Comparison of ENCODE assay signal across 27 mouse cellular contexts in genomic region chr5:119758880-119759279, GRCm38 (mm10).
A peak's percentile ranks its signal among the peaks of the same experiment; 100 is the strongest.
DNase-seq lines count a peak whose midpoint lies in the region; ATAC-seq and TF ChIP-seq lines count a peak whose summit lies in the region.
"Had no signal": no experiment of that assay in that cellular context is flagged by ENCODE, and none has a peak within 500 bp of the region (broad histone marks: within the 10 kb centered on the region; RNA-seq: fewer than 3 reads in every experiment).

No protein-coding gene starts in this region.

- H3K9me3 ChIP-seq in E14TG2a.4 (ENCODE audit: low read length) (no peaks in the 10 kb centered on the region), MEL (replicated peaks; ENCODE audit: insufficient read depth, low read length) (no peaks in the 10 kb centered on the region)
- no peaks in the 10 kb centered on the region for H3K9me3 ChIP-seq in stomach, postnatal 0 days (ENCODE audit: control insufficient read depth, low read length)
- no peaks in the 10 kb centered on the region for H3K9me3 ChIP-seq in hindbrain, embryonic 14.5 days (ENCODE audit: control insufficient read depth, low read length)
- H3K9me3 ChIP-seq: hindbrain, embryonic 15.5 days; midbrain, embryonic 15.5 days had no signal

- no peak overlapping the region for H3K4me3 ChIP-seq in layer of hippocampus, adult 2 months
- H3K4me3 ChIP-seq in E14TG2a.4 (replicated peaks; ENCODE audit: low read length) (no peak overlapping the region), MEL (ENCODE audit: control insufficient read depth in 1 of 2, insufficient read depth in 1 of 2, low read depth in 2 of 2, low read length in 2 of 2) (no peak overlapping the region)
- H3K4me3 ChIP-seq in stomach, postnatal 0 days (ENCODE audit: low read depth, low read length): no peak overlapping the region
- H3K4me3 ChIP-seq in hindbrain, embryonic 14.5 days (replicated peaks; ENCODE audit: low read length): no peak overlapping the region
- H3K4me3 ChIP-seq: erythroblast, embryonic 14.5 days; forebrain, embryonic 12.5 days; heart, adult 2 months; heart, embryonic 13.5 days; hindbrain, embryonic 15.5 days; limb, embryonic 12.5 days; midbrain, embryonic 10.5 days; midbrain, embryonic 15.5 days; neural tube, embryonic 15.5 days had no signal

- H3K9ac ChIP-seq in MEL (ENCODE audit: control insufficient read depth, low read depth, low read length, poor library complexity, severe bottlenecking): no peak overlapping the region
- H3K9ac ChIP-seq in stomach, postnatal 0 days (ENCODE audit: low read length): no peak overlapping the region
- H3K9ac ChIP-seq in hindbrain, embryonic 14.5 days: no peak overlapping the region
- H3K9ac ChIP-seq: forebrain, embryonic 12.5 days; forebrain, postnatal 0 days; heart, embryonic 13.5 days; hindbrain, embryonic 15.5 days; limb, embryonic 12.5 days; liver, postnatal 0 days; midbrain, embryonic 15.5 days; neural tube, embryonic 15.5 days had no signal

- ATAC-seq in stomach, postnatal 0 days (ENCODE audit: low FRiP score, low TSS enrichment): no peak
- ATAC-seq in activated CD4-positive, CD25-positive, alpha-beta regulatory T cell, adult 4 months: no peak
- no peak for ATAC-seq in hindbrain, embryonic 14.5 days (ENCODE audit: low FRiP score)
- ATAC-seq: forebrain, postnatal 0 days; liver, postnatal 0 days; midbrain, embryonic 15.5 days had no signal

- DNase-seq in layer of hippocampus, adult 2 months (ENCODE audit: low spot score in 2 of 2): no peak
- DNase-seq in layer of hippocampus, adult 9-10 months (ENCODE audit: low spot score): no peak
- peak; percentile 4 for DNase-seq in MEL (ENCODE audit: low read depth, low spot score)
- no peak for DNase-seq in stomach, postnatal 0 days (ENCODE audit: low spot score)
- DNase-seq in hindbrain, embryonic 14.5 days (ENCODE audit: low spot score): no peak
- DNase-seq: adrenal gland, postnatal 25 days; cerebellum, adult 18-20 months; cerebellum, postnatal 14 days; forebrain, postnatal 0 days; heart, adult 2 months; heart, postnatal 10 days; kidney, adult 8-10 months; liver, postnatal 0 days; right cerebral cortex, adult 18-20 months; thymus, postnatal 25 days had no signal

- peaks cover 10% of the 10 kb centered on the region for H3K27me3 ChIP-seq in E14TG2a.4 (ENCODE audit: insufficient read depth, low read length)
- no peaks in the 10 kb centered on the region for H3K27me3 ChIP-seq in MEL (ENCODE audit: control insufficient read depth in 1 of 2, insufficient read depth in 2 of 2, low read length in 2 of 2)
- H3K27me3 ChIP-seq in stomach, postnatal 0 days (ENCODE audit: control insufficient read depth, insufficient read depth, low read length): no peaks in the 10 kb centered on the region
- 0 out of 2 replicates have a peak, but pooled peaks cover under 1% of the 10 kb centered on the region for H3K27me3 ChIP-seq in hindbrain, embryonic 14.5 days (ENCODE audit: control insufficient read depth, insufficient read depth, low read length)
- H3K27me3 ChIP-seq: heart, embryonic 13.5 days; hindbrain, embryonic 15.5 days; midbrain, embryonic 15.5 days had no signal

- TF ChIP-seq POLR2A in MEL (IDR thresholded peaks at IDR 0.05; ENCODE audit: control insufficient read depth in 1 of 2, insufficient read depth in 1 of 2, low read depth in 1 of 2, low read length in 2 of 2, poor library complexity in 1 of 2): no peak

- TF ChIP-seq EP300 in MEL (IDR thresholded peaks at IDR 0.05; ENCODE audit: low read depth in 1 of 2, low read length in 2 of 2): no peak
- no peak for TF ChIP-seq EP300 in stomach, postnatal 0 days (optimal IDR thresholded peaks at IDR 0.05)

- no peaks in the 10 kb centered on the region for H3K79me2 ChIP-seq in MEL (ENCODE audit: control insufficient read depth, insufficient read depth, low read length, poor library complexity)

- no peak for TF ChIP-seq RAD21 in MEL (IDR thresholded peaks at IDR 0.05; ENCODE audit: low read depth, low read length)

- H3K4me2 ChIP-seq in stomach, postnatal 0 days (replicated peaks; ENCODE audit: low read depth): no peak overlapping the region
- no peak overlapping the region for H3K4me2 ChIP-seq in hindbrain, embryonic 14.5 days (replicated peaks)
- H3K4me2 ChIP-seq: forebrain, embryonic 12.5 days; heart, embryonic 13.5 days; hindbrain, embryonic 15.5 days; limb, embryonic 12.5 days; liver, embryonic 11.5 days; midbrain, embryonic 15.5 days; neural tube, embryonic 15.5 days had no signal

- no peaks in the 10 kb centered on the region for H3K36me3 ChIP-seq in E14TG2a.4 (ENCODE audit: insufficient read depth, low read length)
- H3K36me3 ChIP-seq in MEL (ENCODE audit: control insufficient read depth in 1 of 2, insufficient read depth in 2 of 2, low read length in 2 of 2): no peaks in the 10 kb centered on the region
- H3K36me3 ChIP-seq in stomach, postnatal 0 days (ENCODE audit: control insufficient read depth, insufficient read depth, low read length): no peaks in the 10 kb centered on the region
- H3K36me3 ChIP-seq in hindbrain, embryonic 14.5 days (replicated peaks; ENCODE audit: control insufficient read depth, insufficient read depth): no peaks in the 10 kb centered on the region
- H3K36me3 ChIP-seq: forebrain, embryonic 12.5 days; heart, embryonic 13.5 days; hindbrain, embryonic 15.5 days; limb, embryonic 12.5 days; midbrain, embryonic 10.5 days; midbrain, embryonic 15.5 days; neural tube, embryonic 15.5 days had no signal

- WGBS in stomach, postnatal 0 days: 75% methylated on average over 4 of the region's 4 CpGs
- 81% methylated on average over 4 of the region's 4 CpGs for WGBS in hindbrain, embryonic 14.5 days

- no peak overlapping the region for H3K27ac ChIP-seq in layer of hippocampus, adult 2 months
- no peak overlapping the region for H3K27ac ChIP-seq in MEL (ENCODE audit: control insufficient read depth, low read depth, low read length)
- no peak overlapping the region for H3K27ac ChIP-seq in stomach, postnatal 0 days (replicated peaks)
- H3K27ac ChIP-seq in hindbrain, embryonic 14.5 days: no peak overlapping the region
- H3K27ac ChIP-seq: forebrain, embryonic 12.5 days; heart, adult 2 months; heart, embryonic 13.5 days; hindbrain, embryonic 15.5 days; kidney, postnatal 0 days; limb, embryonic 12.5 days; midbrain, embryonic 10.5 days; midbrain, embryonic 15.5 days; neural tube, embryonic 15.5 days had no signal

- peak; percentile 26; the same call in 1 of the 2 replicates for TF ChIP-seq CTCF in layer of hippocampus, adult 2 months (conservative IDR thresholded peaks at IDR 0.05)
- TF ChIP-seq CTCF in E14TG2a.4 (conservative IDR thresholded peaks at IDR 0.05; ENCODE audit: low read length) (peak; percentile 83), MEL (IDR thresholded peaks at IDR 0.05 in 2 of 3, conservative IDR thresholded peaks at IDR 0.05 in 1 of 3; ENCODE audit: control insufficient read depth in 1 of 3, insufficient read depth in 1 of 3, low read depth in 2 of 3, low read length in 3 of 3, poor library complexity in 1 of 3, severe bottlenecking in 1 of 3) (peak in 2 of 3 experiments; percentile 2 to 21; a peak in 2 of 6 replicates)
- TF ChIP-seq CTCF in stomach, postnatal 0 days (IDR thresholded peaks at IDR 0.05; ENCODE audit: low read depth): peak; percentile 26; the same call in 1 of the 2 replicates

- H3K4me1 ChIP-seq in E14TG2a.4 (replicated peaks; ENCODE audit: low read depth, low read length) (no peaks in the 10 kb centered on the region), MEL (ENCODE audit: control insufficient read depth in 1 of 2, insufficient read depth in 2 of 2, low read length in 2 of 2) (no peaks in the 10 kb centered on the region)
- H3K4me1 ChIP-seq in stomach, postnatal 0 days (replicated peaks; ENCODE audit: control insufficient read depth, insufficient read depth): no peaks in the 10 kb centered on the region
- no peaks in the 10 kb centered on the region for H3K4me1 ChIP-seq in hindbrain, embryonic 14.5 days (replicated peaks; ENCODE audit: control insufficient read depth, insufficient read depth, low read length)
- H3K4me1 ChIP-seq: forebrain, embryonic 12.5 days; heart, embryonic 13.5 days; hindbrain, embryonic 15.5 days; midbrain, embryonic 10.5 days; midbrain, embryonic 15.5 days; neural tube, embryonic 15.5 days had no signal

TF ChIP-seq in MEL, 35 proteins besides CTCF, POLR2A, EP300 and RAD21:
- TF ChIP-seq MXI1 (IDR thresholded peaks at IDR 0.05; ENCODE audit: low read depth, low read length) (no peak), SMC3 (IDR thresholded peaks at IDR 0.05; ENCODE audit: low read depth, low read length) (no peak), KAT2A (conservative IDR thresholded peaks at IDR 0.05; ENCODE audit: low read depth, low read length) (no peak), TCF12 (IDR thresholded peaks at IDR 0.05; ENCODE audit: low read depth, low read length) (no peak), ZKSCAN1 (IDR thresholded peaks at IDR 0.05; ENCODE audit: low read depth, low read length) (no peak), TBP (IDR thresholded peaks at IDR 0.05; ENCODE audit: low read depth, low read length) (no peak), MYB (IDR thresholded peaks at IDR 0.05; ENCODE audit: low read depth, low read length) (no peak), RCOR1 (IDR thresholded peaks at IDR 0.05; ENCODE audit: low read depth, low read length) (no peak)

Comparison
In these comparisons a context has a peak if more than half of its experiments do, and no peak if none do; other contexts are left out.
1. CTCF ChIP-seq: peak in every context shown above with its lines; median percentile 83 in E14TG2a.4; 26 in layer of hippocampus, adult 2 months; 26 in stomach, postnatal 0 days; 12 in MEL.